7 mouse cellular contexts compared by ENCODE assay signal in genomic region chr6:72345074-72345567, GRCm38 (mm10). TPM values are rescaled to one million over a fixed set of nuclear protein-coding genes. Genes with fewer than 3 reads are reported as not detected.
DNase-seq lines count a peak whose midpoint lies in the region; ATAC-seq lines count a peak whose summit lies in the region.

Gene Usp39, minus strand, starts transcription at chr6:72345184.

- H3K4me1 ChIP-seq in intestine, embryonic 16.5 days (ENCODE audit: control insufficient read depth, insufficient read depth, low read length): peaks cover 20% of the 10 kb centered on the region
- peaks cover 21% of the 10 kb centered on the region for H3K4me1 ChIP-seq in midbrain, embryonic 11.5 days (ENCODE audit: control insufficient read depth, insufficient read depth, low read length)

- DNase-seq in adrenal gland, adult 8-10 months: peak; percentile 90
- peak; percentile 87 for DNase-seq in embryo, embryonic 9.5 days (ENCODE audit: extremely low spot score)
- DNase-seq in gastrocnemius, postnatal 4 days (ENCODE audit: low spot score in 2 of 2): peak; percentile 81 to 94
- DNase-seq in left cerebral cortex, postnatal 36 days (ENCODE audit: low spot score in 2 of 2): peak; percentile 95
- peak; percentile 98 for DNase-seq in midbrain, embryonic 11.5 days (ENCODE audit: low spot score, missing footprints)
- DNase-seq in skeletal muscle tissue, adult 2 months (ENCODE audit: low read depth, low spot score): peak; percentile 95

- WGBS in intestine, embryonic 16.5 days: under 1% methylated on average over 30 of the region's 30 CpGs
- under 1% methylated on average over 30 of the region's 30 CpGs for WGBS in midbrain, embryonic 11.5 days

- no peaks in the 10 kb centered on the region for H3K9me3 ChIP-seq in intestine, embryonic 16.5 days (ENCODE audit: control insufficient read depth, low read length)
- H3K9me3 ChIP-seq in midbrain, embryonic 11.5 days (ENCODE audit: control insufficient read depth, low read length): no peaks in the 10 kb centered on the region

- H3K36me3 ChIP-seq in intestine, embryonic 16.5 days (ENCODE audit: control insufficient read depth, insufficient read depth, low read length): peaks cover 5% of the 10 kb centered on the region; the same call in 1 of the 2 replicates
- peaks cover 2% of the 10 kb centered on the region; the same call in 1 of the 2 replicates for H3K36me3 ChIP-seq in midbrain, embryonic 11.5 days (ENCODE audit: control insufficient read depth, insufficient read depth, low read length)

- H3K4me2 ChIP-seq in intestine, embryonic 16.5 days (ENCODE audit: low read depth, low read length): peak within 1 kb of the TSS; percentile 94
- peak within 1 kb of the TSS; percentile 96 for H3K4me2 ChIP-seq in midbrain, embryonic 11.5 days

- H3K27me3 ChIP-seq in intestine, embryonic 16.5 days (replicated peaks; ENCODE audit: control insufficient read depth, insufficient read depth, low read length): no peaks in the 10 kb centered on the region
- no peaks in the 10 kb centered on the region for H3K27me3 ChIP-seq in midbrain, embryonic 11.5 days (ENCODE audit: control insufficient read depth, insufficient read depth, low read length)

- intact Hi-C loops in left cerebral cortex, postnatal 36 days (cut with DNase I): no loop called here

- ATAC-seq in intestine, embryonic 16.5 days: peak; percentile 82
- peak; percentile 88 for ATAC-seq in midbrain, embryonic 11.5 days (ENCODE audit: low FRiP score)

- peak within 1 kb of the TSS; percentile 89 for H3K9ac ChIP-seq in intestine, embryonic 16.5 days (ENCODE audit: low read depth, low read length)
- H3K9ac ChIP-seq in midbrain, embryonic 11.5 days (ENCODE audit: low read length): peak within 1 kb of the TSS; percentile 88

- H3K4me3 ChIP-seq in intestine, embryonic 16.5 days (ENCODE audit: low read length): peak within 1 kb of the TSS; percentile 93
- H3K4me3 ChIP-seq in midbrain, embryonic 11.5 days (ENCODE audit: low read depth, low read length): peak within 1 kb of the TSS; percentile 94

- H3K27ac ChIP-seq in intestine, embryonic 16.5 days (ENCODE audit: low read length): peak within 1 kb of the TSS; percentile 61
- no peak within 1 kb of the TSS; the same call in 1 of the 2 replicates for H3K27ac ChIP-seq in midbrain, embryonic 11.5 days (ENCODE audit: low read depth, low read length)

RNA-seq across cellular contexts. Expression of gene Usp39, which starts in this region (rescaled TPM):
- total RNA-seq in adrenal gland, adult 8-10 months (2022): 10 to 100 TPM; 31.1 to 39.0 (median 34.4) TPM
- 10 to 100 TPM; 19.3 to 21.0 TPM for total RNA-seq in gastrocnemius, postnatal 4 days (2021)
- 30.0 and 33.0 TPM in 2 replicates for polyA plus RNA-seq in intestine, embryonic 16.5 days (2015; fragmentation: Nextera tagmentation; extraction: Ambion mirVana)
- 10 to 100 TPM; 33.0 to 33.8 TPM for total RNA-seq in left cerebral cortex, postnatal 36 days (2021)
- 114 and 116 TPM in 2 replicates for polyA plus RNA-seq in midbrain, embryonic 11.5 days (2014; fragmentation: Nextera tagmentation; extraction: Ambion mirVana)
